24 mouse cellular contexts compared by ENCODE assay signal in the genomic region with DNA sequence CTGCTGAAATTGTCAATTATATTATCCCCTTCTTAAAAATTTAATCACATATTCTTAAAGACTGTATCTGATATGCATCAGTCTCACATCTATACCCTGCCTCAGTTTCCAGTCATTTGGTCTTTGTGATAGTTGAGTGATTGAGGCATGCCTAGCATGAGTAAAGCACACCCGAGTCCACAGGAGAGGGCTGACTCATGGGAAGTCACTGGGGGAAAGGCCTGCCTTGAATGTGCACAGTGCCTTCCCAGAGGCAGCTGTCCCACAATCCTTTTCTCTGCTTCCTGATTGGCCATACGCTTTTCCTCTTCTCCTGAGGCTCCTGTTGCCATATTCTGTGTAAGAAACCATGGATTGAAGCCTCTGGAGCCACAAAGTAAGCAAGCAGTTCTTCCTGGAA.
"Had no signal": no experiment of that assay in that cellular context is flagged by ENCODE, and none has a peak within 500 bp of the region (broad histone marks: within the 10 kb centered on the region; RNA-seq: fewer than 3 reads in every experiment).

No protein-coding gene starts in this region.

- H3K27me3 ChIP-seq: heart, embryonic 12.5 days; hindbrain, embryonic 13.5 days; hindbrain, embryonic 15.5 days; kidney, embryonic 15.5 days; limb, embryonic 12.5 days had no signal

- H3K4me1 ChIP-seq: limb, embryonic 10.5 days had no signal

- ATAC-seq: hindbrain, postnatal 0 days; intestine, embryonic 16.5 days had no signal

- H3K9ac ChIP-seq: heart, embryonic 12.5 days; hindbrain, embryonic 13.5 days; hindbrain, embryonic 15.5 days; kidney, embryonic 15.5 days; limb, embryonic 12.5 days had no signal

- H3K27ac ChIP-seq: heart, embryonic 10.5 days; hindbrain, embryonic 13.5 days; hindbrain, embryonic 15.5 days; hindbrain, postnatal 0 days; kidney, embryonic 15.5 days; kidney, postnatal 0 days; left cerebral cortex, adult 2 months; limb, embryonic 10.5 days; limb, embryonic 12.5 days had no signal

- H3K4me2 ChIP-seq: heart, embryonic 12.5 days; hindbrain, embryonic 13.5 days; hindbrain, embryonic 15.5 days; kidney, embryonic 15.5 days; limb, embryonic 12.5 days; liver, embryonic 11.5 days had no signal

- DNase-seq: gastrocnemius, postnatal 14 days; gastrocnemius, postnatal 36 days; heart, adult 18-20 months; heart, postnatal 10 days; heart, postnatal 36 days; kidney, adult 11 months; kidney, adult 2 months; kidney, adult 9 months; kidney, postnatal 14 days; kidney, postnatal 36 days; layer of hippocampus, adult 9-11 months; liver had no signal

- H3K9me3 ChIP-seq: heart, embryonic 10.5 days; heart, embryonic 12.5 days; hindbrain, embryonic 13.5 days; hindbrain, embryonic 15.5 days; kidney, embryonic 15.5 days; limb, embryonic 10.5 days; limb, embryonic 12.5 days had no signal

- H3K36me3 ChIP-seq: hindbrain, embryonic 13.5 days; hindbrain, embryonic 15.5 days had no signal

- H3K4me3 ChIP-seq: heart, embryonic 10.5 days; heart, embryonic 12.5 days; hindbrain, embryonic 13.5 days; hindbrain, embryonic 15.5 days; kidney, embryonic 15.5 days; left cerebral cortex, adult 2 months; limb, embryonic 10.5 days; limb, embryonic 12.5 days had no signal
